8 mouse cellular contexts compared by ENCODE assay signal in the genomic region with DNA sequence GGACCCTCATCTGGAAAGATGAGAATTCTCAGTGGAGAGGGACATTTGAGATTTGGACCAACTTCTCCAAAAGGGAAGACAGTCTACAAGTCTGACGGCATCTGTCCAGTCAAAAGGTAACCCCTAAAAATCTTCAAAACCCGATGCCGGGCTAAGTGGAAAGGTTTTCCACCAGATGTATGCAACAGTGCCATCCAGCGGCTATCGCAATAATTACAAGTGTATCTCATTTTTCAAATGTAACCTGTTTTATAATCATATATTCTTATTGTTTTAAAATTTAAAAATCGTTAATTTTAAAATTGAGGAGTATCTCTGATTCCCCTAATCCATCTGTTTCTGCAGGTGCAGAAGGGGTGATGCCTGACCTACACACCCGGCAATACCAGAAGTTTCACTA.
DNase-seq lines count a peak whose midpoint lies in the region; ATAC-seq and TF ChIP-seq lines count a peak whose summit lies in the region.

No protein-coding gene starts in this region.

- no peak overlapping the region for H3K4me2 ChIP-seq in midbrain, postnatal 0 days (ENCODE audit: low read depth, low read length, poor library complexity, severe bottlenecking)

- peak; percentile 27 for DNase-seq in gastrocnemius, adult 2 months
- DNase-seq in gastrocnemius, postnatal 25 days = no peak
- peak; percentile 30 for DNase-seq in A20 (ENCODE audit: low read depth, low spot score)
- peak; percentile 20 to 39 for DNase-seq in adrenal gland, postnatal 36 days
- peak; percentile 10 for DNase-seq in gastrocnemius, postnatal 14 days
- peak; percentile 31 to 52 for DNase-seq in left cerebral cortex, postnatal 10 days (ENCODE audit: extremely low spot score in 1 of 2, low spot score in 2 of 2)
- DNase-seq in midbrain, postnatal 0 days (ENCODE audit: low spot score) = peak; percentile 64
- no peak for DNase-seq in urinary bladder, postnatal 4 days (ENCODE audit: low spot score in 2 of 2)

- no peak for ATAC-seq in midbrain, postnatal 0 days (ENCODE audit: low FRiP score)

- H3K4me3 ChIP-seq in gastrocnemius, adult 2 months = no peak overlapping the region
- no peak overlapping the region for H3K4me3 ChIP-seq in midbrain, postnatal 0 days (ENCODE audit: low read depth, low read length)

- intact Hi-C loops in gastrocnemius, adult 2 months (cut with DNase I) = loop anchor here (2.0 to 5.0 kb wide), 3 partner anchors 160 to 610 kb away; a partner anchor contains a TSS
- intact Hi-C loops in gastrocnemius, postnatal 14 days (cut with DNase I; ENCODE audit: low total_unique reads) = loop anchor here (5.0 to 10.0 kb wide), 3 partner anchors 157 to 610 kb away; a partner anchor contains a TSS
- intact Hi-C loops in left cerebral cortex, postnatal 10 days (cut with DNase I) = loop anchor here (5.0 to 10.0 kb wide), 3 partner anchors 160 to 610 kb away; a partner anchor contains a TSS

- peak overlapping the region; percentile 48 for H3K27ac ChIP-seq in gastrocnemius, adult 2 months
- no peak overlapping the region for H3K27ac ChIP-seq in midbrain, postnatal 0 days (ENCODE audit: low read depth, low read length)

- no peak overlapping the region for H3K9ac ChIP-seq in midbrain, postnatal 0 days (replicated peaks; ENCODE audit: low read length, poor library complexity, severe bottlenecking)

- H3K9me3 ChIP-seq in midbrain, postnatal 0 days (ENCODE audit: low read length) = no peaks in the 10 kb centered on the region

- 12% methylated on average over 7 of the region's 7 CpGs for WGBS in midbrain, postnatal 0 days

- H3K36me3 ChIP-seq in midbrain, postnatal 0 days (ENCODE audit: insufficient read depth, low read length) = no peaks in the 10 kb centered on the region

- H3K27me3 ChIP-seq in midbrain, postnatal 0 days (ENCODE audit: insufficient read depth, low read length) = no peaks in the 10 kb centered on the region

- no peaks in the 10 kb centered on the region for H3K4me1 ChIP-seq in midbrain, postnatal 0 days (ENCODE audit: insufficient read depth, low read length)

- TF ChIP-seq CTCF in gastrocnemius, adult 2 months (IDR thresholded peaks at IDR 0.05) = peak; percentile 77
- TF ChIP-seq CTCF in midbrain, postnatal 0 days (IDR thresholded peaks at IDR 0.05) = peak; percentile 82

Comparison
In these comparisons a context has a peak if more than half of its experiments do, and no peak if none do; other contexts are left out.
1. DNase-seq: peak in gastrocnemius, adult 2 months (single experiment), A20 (single experiment), adrenal gland, postnatal 36 days (2 of 2), gastrocnemius, postnatal 14 days (single experiment), left cerebral cortex, postnatal 10 days (2 of 2) and midbrain, postnatal 0 days (single experiment); none in gastrocnemius, postnatal 25 days (single experiment) and urinary bladder, postnatal 4 days (0 of 2).